In genomic region chr7:145239145-145239544, GRCm38 (mm10) we compare ENCODE assay signal across 13 mouse cellular contexts. TPM values are rescaled to one million over a fixed set of nuclear protein-coding genes. Genes with fewer than 3 reads are reported as not detected.
DNase-seq lines count a peak whose midpoint lies in the region; ATAC-seq lines count a peak whose summit lies in the region.
"Had no signal": no experiment of that assay in that cellular context is flagged by ENCODE, and none has a peak within 500 bp of the region (broad histone marks: within the 10 kb centered on the region; RNA-seq: fewer than 3 reads in every experiment).

No protein-coding gene starts in this region.

- intact Hi-C loops in heart, postnatal 25 days (cut with DNase I): no loop called here

- no peak for ATAC-seq in neural tube, embryonic 12.5 days (ENCODE audit: low FRiP score, low read depth)
- ATAC-seq in neural tube, embryonic 15.5 days (ENCODE audit: low FRiP score): no peak
- peak; percentile 29; the same call in 1 of the 2 replicates for ATAC-seq in kidney, embryonic 16.5 days (ENCODE audit: low FRiP score, low TSS enrichment)
- ATAC-seq: forebrain, embryonic 15.5 days had no signal

- H3K27ac ChIP-seq in neural tube, embryonic 12.5 days: no peak overlapping the region
- H3K27ac ChIP-seq in neural tube, embryonic 15.5 days (replicated peaks): no peak overlapping the region
- H3K27ac ChIP-seq in kidney, embryonic 16.5 days (ENCODE audit: low read length): no peak overlapping the region
- H3K27ac ChIP-seq: forebrain, embryonic 15.5 days; heart, adult 2 months had no signal

- WGBS in neural tube, embryonic 12.5 days: 59% methylated on average over 6 of the region's 6 CpGs
- WGBS in neural tube, embryonic 15.5 days: 45% methylated on average over 6 of the region's 6 CpGs
- whole genome bisulfite sequencing in kidney, embryonic 16.5 days: 37% methylated on average over 6 of the region's 6 CpGs

- no peaks in the 10 kb centered on the region for H3K9me3 ChIP-seq in neural tube, embryonic 12.5 days
- H3K9me3 ChIP-seq in neural tube, embryonic 15.5 days (replicated peaks): no peaks in the 10 kb centered on the region
- H3K9me3 ChIP-seq in kidney, embryonic 16.5 days (ENCODE audit: low read length): no peaks in the 10 kb centered on the region
- H3K9me3 ChIP-seq: forebrain, embryonic 15.5 days had no signal

- H3K4me1 ChIP-seq in neural tube, embryonic 12.5 days: peaks cover 14% of the 10 kb centered on the region
- H3K4me1 ChIP-seq in neural tube, embryonic 15.5 days: peaks cover 11% of the 10 kb centered on the region
- peaks cover 50% of the 10 kb centered on the region for H3K4me1 ChIP-seq in kidney, embryonic 16.5 days (ENCODE audit: insufficient read depth, low read length)
- H3K4me1 ChIP-seq: forebrain, embryonic 15.5 days had no signal

- peak; percentile 96 for DNase-seq in heart, adult 11 months
- DNase-seq in heart, postnatal 25 days (ENCODE audit: low spot score): no peak
- peak; percentile 32 for DNase-seq in lung, postnatal 36 days
- DNase-seq in adrenal gland, adult (ENCODE audit: inconsistent age in 2 of 2, low spot score in 1 of 2): no peak
- no peak for DNase-seq in embryo, embryonic 10 days (ENCODE audit: low spot score)
- DNase-seq: right cerebral cortex, adult 18-20 months had no signal

- H3K36me3 ChIP-seq in neural tube, embryonic 12.5 days: no peaks in the 10 kb centered on the region
- no peaks in the 10 kb centered on the region for H3K36me3 ChIP-seq in neural tube, embryonic 15.5 days
- no peaks in the 10 kb centered on the region for H3K36me3 ChIP-seq in kidney, embryonic 16.5 days (ENCODE audit: insufficient read depth, low read length)
- H3K36me3 ChIP-seq: forebrain, embryonic 15.5 days had no signal

- H3K27me3 ChIP-seq in neural tube, embryonic 12.5 days (replicated peaks): peaks cover 10% of the 10 kb centered on the region; the same call in 1 of the 2 replicates
- peaks cover 8% of the 10 kb centered on the region for H3K27me3 ChIP-seq in neural tube, embryonic 15.5 days (replicated peaks)
- H3K27me3 ChIP-seq in kidney, embryonic 16.5 days (ENCODE audit: insufficient read depth, low read length): no peaks in the 10 kb centered on the region
- H3K27me3 ChIP-seq: forebrain, embryonic 15.5 days had no signal

- no peak overlapping the region for H3K4me3 ChIP-seq in neural tube, embryonic 12.5 days
- H3K4me3 ChIP-seq in neural tube, embryonic 15.5 days (replicated peaks): no peak overlapping the region
- H3K4me3 ChIP-seq in kidney, embryonic 16.5 days (ENCODE audit: low read length): no peak overlapping the region
- H3K4me3 ChIP-seq: forebrain, embryonic 15.5 days; heart, adult 2 months had no signal

- H3K9ac ChIP-seq in neural tube, embryonic 12.5 days: 0 out of 2 replicates have a peak overlapping the region, but pooled peaks have one; percentile 3
- no peak overlapping the region for H3K9ac ChIP-seq in neural tube, embryonic 15.5 days (replicated peaks)
- H3K9ac ChIP-seq in kidney, embryonic 16.5 days (replicated peaks; ENCODE audit: low read length): peak overlapping the region; percentile 25; the same call in 1 of the 2 replicates
- H3K9ac ChIP-seq: forebrain, embryonic 15.5 days had no signal

- H3K4me2 ChIP-seq in neural tube, embryonic 12.5 days (replicated peaks): no peak overlapping the region
- H3K4me2 ChIP-seq in neural tube, embryonic 15.5 days: no peak overlapping the region
- H3K4me2 ChIP-seq in kidney, embryonic 16.5 days (replicated peaks; ENCODE audit: low read depth, low read length): no peak overlapping the region
- H3K4me2 ChIP-seq: forebrain, embryonic 15.5 days had no signal

RNA-seq across cellular contexts. Expression of gene 1810010D01Rik, which starts 31.2 kb away (rescaled TPM):
- total RNA-seq in heart, postnatal 25 days (2021): not detected
- polyA plus RNA-seq in neural tube, embryonic 12.5 days (2016; fragmentation: Nextera tagmentation; extraction: Ambion mirVana): 0.53 TPM in 1 of 2 replicates, not detected in the other
- polyA plus RNA-seq in neural tube, embryonic 15.5 days (2015; fragmentation: Nextera tagmentation; extraction: Ambion mirVana): 0.59 TPM in 1 of 2 replicates, not detected in the other
- polyA plus RNA-seq in kidney, embryonic 16.5 days (2015; fragmentation: Nextera tagmentation; extraction: Ambion mirVana): 0.27 and 0.30 TPM in 2 replicates
- total RNA-seq: heart, adult 2 months; megakaryocyte progenitor cell, adult 5-6 weeks had no signal
- polyA plus RNA-seq: limb, embryonic 11.5 days had no signal

RNA-seq across cellular contexts. Expression of gene Tpcn2, which starts 44.7 kb away (rescaled TPM):
- total RNA-seq in heart, postnatal 25 days (2021): 1 to 10 TPM; 3.0 to 4.2 TPM
- 5.7 and 6.1 TPM in 2 replicates for polyA plus RNA-seq in neural tube, embryonic 12.5 days (2016; fragmentation: Nextera tagmentation; extraction: Ambion mirVana)
- 3.2 and 4.8 TPM in 2 replicates for polyA plus RNA-seq in neural tube, embryonic 15.5 days (2015; fragmentation: Nextera tagmentation; extraction: Ambion mirVana)
- polyA plus RNA-seq in kidney, embryonic 16.5 days (2015; fragmentation: Nextera tagmentation; extraction: Ambion mirVana): 11.4 and 12.2 TPM in 2 replicates

Comparison
In these comparisons a context has a peak if more than half of its experiments do, and no peak if none do; other contexts are left out.
1. DNase-seq: peak in heart, adult 11 months (single experiment) and lung, postnatal 36 days (single experiment); none in heart, postnatal 25 days (single experiment), adrenal gland, adult (0 of 2) and embryo, embryonic 10 days (single experiment).